Mouse (Mus musculus) olfactory bulb, adult 2 months (tissue): ENCODE results near the gene Caprin1.

Source experiments
- CTCF ChIP-seq: fragments of 200-500 bp; IDR thresholded peaks from 2 replicates; pipeline ENCODE4 v1.5.1; 2012; ENCODE audit warnings: low read depth, mild to moderate bottlenecking, low read length, moderate library complexity; ENCODE audit not compliant: insufficient read depth
- POLR2A ChIP-seq: fragments of 200-500 bp; IDR thresholded peaks from 2 replicates; pipeline ENCODE4 v1.6.1; 2012; ENCODE audit warnings: mild to moderate bottlenecking, low read depth, low read length, moderate library complexity; ENCODE audit not compliant: insufficient read depth

GRCm38 (mm10) chr2:103796211-103796860 lies 1.1 kb downstream of the Caprin1 start:
- TF ChIP-seq CTCF, result no peak
- no peak for TF ChIP-seq POLR2A
